Mouse (Mus musculus): ENCODE measurements at regions not wholly inside any gene's neighbourhood (a gene's known extent, or its start where the extent isn't known, plus 50 kb on each side); places are given as distances from the start of the nearest gene placed in this dataset.

DNA sequence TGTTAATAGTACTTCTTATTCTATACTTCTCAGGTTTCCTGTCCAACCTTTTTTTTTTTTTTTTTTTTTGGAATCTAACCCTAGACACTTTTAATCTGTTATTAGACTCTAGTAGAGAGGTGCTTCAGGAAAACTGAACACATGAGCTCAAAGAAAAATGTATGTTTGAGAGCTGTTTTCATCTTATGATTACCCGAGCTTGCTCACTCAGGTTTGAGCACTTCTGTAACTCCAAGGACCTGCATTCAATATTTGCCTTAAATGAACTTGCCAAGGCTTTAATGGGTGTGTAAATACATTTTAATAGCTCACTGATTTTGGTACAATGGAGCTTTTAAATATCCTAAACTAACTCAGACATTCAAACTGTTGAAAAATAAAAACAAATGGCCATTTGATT is 367.8 kb downstream of the Nr2f2 start:
- Histone ChIP-seq H3K27ac (no peak overlapping the region), H3K9ac (replicated peaks; ENCODE audit: low read length) (no peak overlapping the region), H3K4me1 (ENCODE audit: insufficient read depth, low read length) (no peaks in the 10 kb centered on the region), H3K9me3 (ENCODE audit: low read length) (no peaks in the 10 kb centered on the region), H3K4me2 (ENCODE audit: low read depth, low read length) (no peak overlapping the region), H3K36me3 (ENCODE audit: insufficient read depth, low read length) (no peaks in the 10 kb centered on the region), H3K4me3 (ENCODE audit: low read length) (no peak overlapping the region), H3K27me3 (ENCODE audit: insufficient read depth, low read length) (peaks cover 8% of the 10 kb centered on the region; the same call in 1 of the 2 replicates)
- DNase-seq (ENCODE audit: low spot score) (no peak), ATAC-seq (no peak)
- 70% methylated on average over 1 of the region's 1 CpGs for WGBS
- no peak for TF ChIP-seq CTCF (IDR thresholded peaks at IDR 0.05; ENCODE audit: low read depth)

- DNase-seq (ENCODE audit: low spot score) (no peak), ATAC-seq (no peak)
- Histone ChIP-seq H3K4me2 (ENCODE audit: low read depth, low read length) (no peak overlapping the region), H3K27ac (no peak overlapping the region), H3K9ac (replicated peaks; ENCODE audit: low read length) (no peak overlapping the region), H3K27me3 (ENCODE audit: insufficient read depth, low read length) (peaks cover 23% of the 10 kb centered on the region), H3K9me3 (ENCODE audit: low read length) (no peaks in the 10 kb centered on the region), H3K4me1 (ENCODE audit: insufficient read depth, low read length) (no peaks in the 10 kb centered on the region; the same call in 1 of the 2 replicates), H3K4me3 (ENCODE audit: low read length) (no peak overlapping the region), H3K36me3 (ENCODE audit: insufficient read depth, low read length) (no peaks in the 10 kb centered on the region)
- 78% methylated on average over 6 of the region's 6 CpGs for WGBS
- TF ChIP-seq CTCF (IDR thresholded peaks at IDR 0.05; ENCODE audit: low read depth): no peak
Observed at GRCm38 (mm10) chr7:69994540-69995303, 371.8 kb downstream of the Nr2f2 start.

GRCm38 (mm10) chr7:69992383-69993327 is 373.9 kb downstream of the Nr2f2 start:
- peak; percentile 20 for DNase-seq (ENCODE audit: low spot score)
- 0 out of 2 replicates have a peak overlapping the region, but pooled peaks have one; percentile 4 for H3K27ac ChIP-seq

GRCm38 (mm10) chr7:69991982-69992381 is 374.6 kb downstream of the Nr2f2 start:
- Histone ChIP-seq H3K9me3 (ENCODE audit: low read length) (no peaks in the 10 kb centered on the region), H3K4me1 (ENCODE audit: insufficient read depth, low read length) (no peaks in the 10 kb centered on the region; the same call in 1 of the 2 replicates), H3K27ac (no peak overlapping the region), H3K4me3 (ENCODE audit: low read length) (peak overlapping the region; percentile 25; the same call in 1 of the 2 replicates), H3K4me2 (ENCODE audit: low read depth, low read length) (peak overlapping the region; percentile 57), H3K36me3 (ENCODE audit: insufficient read depth, low read length) (no peaks in the 10 kb centered on the region), H3K9ac (replicated peaks; ENCODE audit: low read length) (no peak overlapping the region), H3K27me3 (ENCODE audit: insufficient read depth, low read length) (peaks cover 25% of the 10 kb centered on the region)
- WGBS: 20% methylated on average over 3 of the region's 3 CpGs
- no peak for TF ChIP-seq CTCF (IDR thresholded peaks at IDR 0.05; ENCODE audit: low read depth)
- DNase-seq (ENCODE audit: low spot score) (peak; percentile 6), ATAC-seq (no peak)

More at GRCm38 (mm10) chr7:69992383-69993327, 373.9 kb downstream of the Nr2f2 start:
- H3K4me2 ChIP-seq (ENCODE audit: low read depth, low read length): peak overlapping the region; percentile 57
- WGBS: 4% methylated on average over 21 of the region's 21 CpGs
- H3K9ac ChIP-seq (replicated peaks; ENCODE audit: low read length): peak overlapping the region; percentile 43
- no peaks in the 10 kb centered on the region for H3K9me3 ChIP-seq (ENCODE audit: low read length)
- no peaks in the 10 kb centered on the region for H3K36me3 ChIP-seq (ENCODE audit: insufficient read depth, low read length)
- peak; percentile 45; the same call in 1 of the 2 replicates for ATAC-seq
- peak overlapping the region; percentile 25 for H3K4me3 ChIP-seq (ENCODE audit: low read length)
- no peaks in the 10 kb centered on the region; the same call in 1 of the 2 replicates for H3K4me1 ChIP-seq (ENCODE audit: insufficient read depth, low read length)
- no peak for TF ChIP-seq CTCF (IDR thresholded peaks at IDR 0.05; ENCODE audit: low read depth)
- H3K27me3 ChIP-seq (ENCODE audit: insufficient read depth, low read length): peaks cover 22% of the 10 kb centered on the region

GRCm38 (mm10) chr7:69988704-69989103 is 377.8 kb downstream of the Nr2f2 start:
- Histone ChIP-seq H3K9ac (replicated peaks; ENCODE audit: low read length) (no peak overlapping the region), H3K9me3 (ENCODE audit: low read length) (no peaks in the 10 kb centered on the region), H3K4me2 (ENCODE audit: low read depth, low read length) (no peak overlapping the region), H3K4me1 (ENCODE audit: insufficient read depth, low read length) (no peaks in the 10 kb centered on the region; the same call in 1 of the 2 replicates), H3K4me3 (ENCODE audit: low read length) (no peak overlapping the region), H3K36me3 (ENCODE audit: insufficient read depth, low read length) (no peaks in the 10 kb centered on the region), H3K27me3 (ENCODE audit: insufficient read depth, low read length) (peaks cover 21% of the 10 kb centered on the region), H3K27ac (no peak overlapping the region)
- no peak for DNase-seq (ENCODE audit: low spot score)
- TF ChIP-seq CTCF (IDR thresholded peaks at IDR 0.05; ENCODE audit: low read depth): no peak
- WGBS: 20% methylated on average over 5 of the region's 5 CpGs
- ATAC-seq: no peak

DNA sequence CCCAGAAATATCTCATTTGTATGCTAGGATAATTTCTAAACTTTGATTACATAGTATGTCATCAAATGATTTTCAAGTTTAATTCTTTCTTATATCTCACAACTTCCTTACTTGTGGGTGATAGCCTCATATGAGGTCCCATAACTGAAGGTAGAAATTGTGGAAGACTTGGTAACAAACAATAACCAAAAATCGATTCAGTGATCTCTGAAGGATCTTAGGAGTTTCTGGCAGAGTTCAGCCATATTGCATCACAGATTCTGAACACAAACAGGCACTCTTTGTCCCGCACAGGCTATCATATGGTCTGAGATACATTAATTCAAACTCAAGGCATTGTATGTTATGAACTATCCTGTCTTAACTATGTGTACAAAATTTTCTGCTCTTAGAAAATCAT is 385.2 kb downstream of the Nr2f2 start:
- 89% methylated on average over 2 of the region's 2 CpGs for WGBS
- DNase-seq (ENCODE audit: low spot score) (no peak), ATAC-seq (no peak)

More for the DNA sequence above, 385.2 kb downstream of the Nr2f2 start:
- H3K4me3 ChIP-seq (ENCODE audit: low read length): no peak overlapping the region
- H3K9me3 ChIP-seq (ENCODE audit: low read length): no peaks in the 10 kb centered on the region
- H3K27me3 ChIP-seq (ENCODE audit: insufficient read depth, low read length): no peaks in the 10 kb centered on the region
- no peak overlapping the region for H3K4me2 ChIP-seq (ENCODE audit: low read depth, low read length)
- H3K27ac ChIP-seq: no peak overlapping the region
- no peak for TF ChIP-seq CTCF (IDR thresholded peaks at IDR 0.05; ENCODE audit: low read depth)
- no peaks in the 10 kb centered on the region for H3K36me3 ChIP-seq (ENCODE audit: insufficient read depth, low read length)
- H3K9ac ChIP-seq (replicated peaks; ENCODE audit: low read length): no peak overlapping the region
- H3K4me1 ChIP-seq (ENCODE audit: insufficient read depth, low read length): no peaks in the 10 kb centered on the region

All from hindbrain, postnatal 0 days (tissue).